Mouse (Mus musculus): ENCODE results near the gene Veph1.

Veph1 gene

DNA sequence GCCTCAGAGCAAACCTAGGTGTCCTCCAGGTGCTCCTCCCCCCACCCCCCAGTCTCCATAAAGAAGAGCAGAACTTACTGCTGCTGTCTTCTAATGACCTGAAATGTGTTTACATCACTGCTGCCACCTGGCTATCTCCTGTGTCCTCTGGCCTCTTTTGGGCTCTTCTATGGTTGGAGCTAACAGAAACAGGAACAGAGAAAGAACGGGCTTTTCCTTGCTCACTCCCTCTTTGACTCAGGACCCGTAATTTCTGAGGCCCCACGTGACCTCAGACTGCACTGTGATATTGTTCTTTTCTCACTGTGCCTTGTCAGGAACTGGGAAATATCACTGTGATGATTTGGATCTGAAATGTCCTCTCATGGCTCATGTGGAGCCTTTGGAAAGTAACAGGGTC is 271.2 kb downstream of the Veph1 start:
- no peak for DNase-seq (ENCODE audit: low read depth, low spot score)

DNA sequence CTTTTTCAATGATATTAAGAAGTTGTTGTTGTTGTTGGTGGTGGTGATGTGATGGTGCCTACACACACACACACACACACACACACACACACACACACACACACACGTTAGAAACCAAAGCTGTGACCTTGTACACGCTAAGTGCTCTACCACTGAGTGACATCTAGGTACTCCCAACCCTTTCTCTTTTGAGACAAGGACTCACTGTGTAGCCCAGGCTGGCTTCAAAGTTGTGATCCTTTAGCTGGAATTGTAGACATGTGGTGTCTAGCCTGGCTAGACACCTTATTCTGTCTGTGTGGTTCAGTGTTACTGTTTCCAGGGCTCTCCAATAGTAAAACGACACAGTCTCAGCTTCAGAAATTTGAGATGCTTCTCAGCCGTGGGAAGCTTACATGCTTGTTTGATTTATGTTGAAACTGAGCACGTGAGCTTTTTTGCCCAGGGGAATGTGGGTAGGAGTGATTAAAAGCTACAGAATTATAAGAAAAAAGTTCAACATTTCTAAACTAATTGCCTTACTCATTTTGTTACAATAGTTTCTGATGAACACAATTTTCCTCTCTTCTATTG is 272.3 kb downstream of the Veph1 start:
- peak; percentile 48 for DNase-seq (ENCODE audit: low read depth, low spot score)

DNA sequence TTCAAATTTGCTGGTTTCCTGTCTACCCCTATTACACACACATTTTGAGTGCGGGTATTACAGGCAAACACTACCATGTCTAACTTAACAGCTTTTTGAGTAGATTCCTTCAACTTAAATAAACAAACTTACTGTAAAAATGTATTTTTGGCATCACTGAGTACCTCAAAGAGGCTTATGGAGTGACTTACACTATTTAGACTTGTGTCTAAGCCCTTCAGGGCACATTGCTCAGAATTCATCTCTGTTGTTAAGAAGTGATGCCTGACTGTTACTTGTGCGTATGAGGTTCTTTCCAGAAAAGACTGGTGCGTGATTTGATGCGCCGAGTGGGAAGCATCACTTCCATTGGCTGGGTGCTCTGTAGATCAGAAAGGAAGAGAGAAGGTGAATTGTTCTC is 277.5 kb downstream of the Veph1 start:
- peak; percentile 53 for DNase-seq (ENCODE audit: low read depth, low spot score)

DNA sequence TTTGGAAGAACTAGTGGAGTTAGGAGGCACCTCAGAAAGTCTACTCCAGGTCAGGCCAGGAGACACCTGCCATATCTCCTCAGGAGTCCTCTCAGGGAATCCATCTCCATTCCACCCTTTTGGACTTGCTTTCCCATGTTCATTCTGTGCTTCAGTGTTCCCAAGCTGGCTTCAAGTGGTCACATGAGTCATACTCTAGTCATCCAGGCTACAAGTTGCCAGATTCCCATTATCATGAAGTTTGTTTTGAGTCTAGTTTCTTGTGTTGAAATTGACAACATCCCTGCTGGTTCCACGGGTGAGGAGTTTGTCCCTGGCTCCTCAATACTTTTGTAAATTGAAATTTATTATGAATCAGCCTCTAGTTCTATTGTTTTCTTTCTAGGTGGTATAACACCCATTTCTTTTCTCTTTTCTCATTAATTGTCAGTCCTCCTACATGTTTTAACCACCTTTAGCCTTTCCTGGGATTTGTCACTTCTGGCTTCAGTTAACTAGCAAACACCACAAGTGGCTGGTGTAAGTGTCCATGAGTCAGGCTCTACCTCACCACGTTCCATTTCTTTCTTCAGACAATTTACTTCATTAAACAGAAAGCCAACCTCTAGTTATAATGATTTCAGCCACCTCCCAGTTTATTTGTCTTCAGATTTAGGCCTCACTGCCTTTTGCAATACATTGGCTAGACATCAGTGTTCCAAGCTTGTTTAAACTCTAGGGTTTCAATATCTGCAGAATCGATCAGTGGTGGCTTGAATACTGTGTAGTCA is 288.8 kb downstream of the Veph1 start:
- DNase-seq (ENCODE audit: low read depth, low spot score): peak; percentile 93

DNA sequence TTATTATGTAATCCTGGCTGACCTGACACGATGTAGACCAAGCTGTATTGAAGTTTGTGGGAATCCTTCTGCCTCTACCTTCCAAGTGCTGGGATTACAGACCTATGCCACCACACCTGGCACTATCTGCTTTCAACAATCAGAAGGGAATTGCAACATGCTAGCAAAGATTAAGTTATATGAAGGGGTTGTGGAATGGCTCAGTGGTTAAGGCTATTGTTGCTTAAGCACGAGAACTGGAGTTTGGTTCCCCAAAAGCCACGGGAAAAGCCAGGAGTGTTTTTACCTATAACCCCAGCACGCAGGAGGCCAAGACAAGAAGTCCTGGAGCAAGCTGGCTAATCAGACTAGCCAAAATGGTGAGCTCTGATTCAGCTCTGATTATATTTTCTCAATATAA is 291.6 kb downstream of the Veph1 start:
- no peak for DNase-seq (ENCODE audit: low read depth, low spot score)

DNA sequence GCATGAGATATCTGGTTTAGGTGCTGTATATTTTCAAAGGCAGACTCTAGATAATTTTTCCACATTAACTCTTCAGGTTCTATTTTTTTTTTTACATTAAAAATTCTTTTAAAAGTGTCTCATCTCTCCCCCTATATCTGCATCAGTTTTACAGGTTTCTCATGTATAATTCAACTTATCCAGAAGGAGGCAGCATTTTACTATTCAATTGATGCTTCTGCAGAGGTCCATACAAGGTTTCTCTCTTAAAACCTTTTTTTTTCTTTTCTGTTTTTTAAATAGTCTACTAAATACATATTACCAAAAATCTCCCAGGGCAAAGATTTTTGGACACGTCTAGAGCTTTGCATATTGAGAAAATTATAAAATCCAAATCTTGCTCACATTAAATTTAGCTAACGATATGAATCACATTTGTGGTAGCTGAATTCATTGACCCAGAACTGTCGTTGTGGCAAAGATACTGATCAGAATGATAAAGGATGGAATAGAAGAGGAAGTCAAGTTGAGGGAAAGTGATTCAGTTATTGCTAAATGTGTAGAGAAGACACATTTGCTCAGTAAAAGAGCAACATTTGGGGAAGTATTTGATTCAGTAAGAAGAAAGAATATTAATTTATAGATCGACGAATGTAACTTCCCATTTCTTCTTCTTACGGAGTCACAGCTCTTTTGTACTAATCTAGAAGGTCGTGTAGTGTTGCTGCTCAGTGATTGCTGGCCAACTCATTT is 292.3 kb downstream of the Veph1 start:
- peak; percentile 73 for DNase-seq (ENCODE audit: low read depth, low spot score)
